Mouse (Mus musculus): ENCODE results near the gene Dnaja4.

Gene Dnaja4

GRCm38 (mm10) chr9:54752944-54753295 is 54.2 kb downstream of the Dnaja4 start:
- DNase-seq, result no peak

- DNase-seq, result no peak
These were observed 60.9 kb downstream of the Dnaja4 start for GRCm38 (mm10) chr9:54759592-54759991.

GRCm38 (mm10) chr9:54764091-54764490 is 65.4 kb downstream of the Dnaja4 start:
- DNase-seq, result no peak

GRCm38 (mm10) chr9:54764561-54765217 is 66.0 kb downstream of the Dnaja4 start, which contains the start of gene Crabp1:
Gene Crabp1 (plus strand): TSS chr9:54764748.
- DNase-seq, result no peak

- DNase-seq, result no peak
These were observed 66.8 kb downstream of the Dnaja4 start for GRCm38 (mm10) chr9:54765336-54766085.
